Mouse (Mus musculus): ENCODE data around the gene Selplg. TPM values are rescaled to one million over a fixed set of nuclear protein-coding genes. Genes with fewer than 3 reads are reported as not detected.
"Not testable (repeated sequence)": the region's sequence is repeated elsewhere in the genome, so short reads cannot be mapped to it uniquely, and the experiment has no call there.

Gene Selplg
- polyA plus RNA-seq, 2 experiments: 4.0 to 5.4 TPM

GRCm38 (mm10) chr5:113781254-113781653 lies 51.2 kb downstream of the Selplg start:
- TF ChIP-seq POLR2A (IDR thresholded peaks at IDR 0.05; ENCODE audit: borderline replicate concordance, extremely low read depth, insufficient read depth, insufficient read length): no peak
- Histone ChIP-seq H3K4me1 (ENCODE audit: control insufficient read depth, insufficient read depth, low read length) (peaks cover 33% of the 10 kb centered on the region), H3K4me2 (replicated peaks; ENCODE audit: low read depth, low read length, severe bottlenecking) (no peak overlapping the region), H3K9me3 (ENCODE audit: control insufficient read depth, low read length) (no peaks in the 10 kb centered on the region), H3K27me3 (ENCODE audit: control insufficient read depth, insufficient read depth, low read length) (no peaks in the 10 kb centered on the region), H3K36me3 (ENCODE audit: control insufficient read depth, insufficient read depth, low read length) (peaks cover 14% of the 10 kb centered on the region), H3K4me3 (replicated peaks; ENCODE audit: low read length) (no peak overlapping the region), H3K27ac (replicated peaks; ENCODE audit: low read depth, low read length) (peak overlapping the region; percentile 61), H3K9ac (ENCODE audit: low read depth, low read length, severe bottlenecking) (peak overlapping the region; percentile 3; the same call in 1 of the 2 replicates)
- ATAC-seq (ENCODE audit: low FRiP score, low read depth) (no peak), DNase-seq (ENCODE audit: low spot score) (peak; percentile 38)
- WGBS: 42% methylated on average over 7 of the region's 7 CpGs

GRCm38 (mm10) chr5:113780763-113781162 lies 51.7 kb downstream of the Selplg start:
- Histone ChIP-seq H3K9ac (ENCODE audit: low read depth, low read length, severe bottlenecking) (peak overlapping the region; percentile 3; the same call in 1 of the 2 replicates), H3K4me3 (replicated peaks; ENCODE audit: low read length) (no peak overlapping the region), H3K9me3 (ENCODE audit: control insufficient read depth, low read length) (no peaks in the 10 kb centered on the region), H3K27me3 (ENCODE audit: control insufficient read depth, insufficient read depth, low read length) (no peaks in the 10 kb centered on the region), H3K36me3 (ENCODE audit: control insufficient read depth, insufficient read depth, low read length) (peaks cover 19% of the 10 kb centered on the region), H3K4me1 (ENCODE audit: control insufficient read depth, insufficient read depth, low read length) (peaks cover 33% of the 10 kb centered on the region), H3K27ac (replicated peaks; ENCODE audit: low read depth, low read length) (peak overlapping the region; percentile 61), H3K4me2 (replicated peaks; ENCODE audit: low read depth, low read length, severe bottlenecking) (no peak overlapping the region)
- DNase-seq (ENCODE audit: low spot score) (no peak), ATAC-seq (ENCODE audit: low FRiP score, low read depth) (no peak)
- no peak for TF ChIP-seq POLR2A (IDR thresholded peaks at IDR 0.05; ENCODE audit: borderline replicate concordance, extremely low read depth, insufficient read depth, insufficient read length)
- 73% methylated on average over 5 of the region's 5 CpGs for WGBS

- H3K4me3 ChIP-seq (replicated peaks; ENCODE audit: low read length): no peak overlapping the region
- peaks cover 33% of the 10 kb centered on the region for H3K4me1 ChIP-seq (ENCODE audit: control insufficient read depth, insufficient read depth, low read length)
- H3K36me3 ChIP-seq (ENCODE audit: control insufficient read depth, insufficient read depth, low read length): peaks cover 25% of the 10 kb centered on the region
- ATAC-seq (ENCODE audit: low FRiP score, low read depth) (no peak), DNase-seq (ENCODE audit: low spot score) (no peak)
- H3K9ac ChIP-seq (ENCODE audit: low read depth, low read length, severe bottlenecking): no peak overlapping the region
- TF ChIP-seq POLR2A (IDR thresholded peaks at IDR 0.05; ENCODE audit: borderline replicate concordance, extremely low read depth, insufficient read depth, insufficient read length): no peak
- H3K9me3 ChIP-seq (ENCODE audit: control insufficient read depth, low read length): no peaks in the 10 kb centered on the region
- no peaks in the 10 kb centered on the region for H3K27me3 ChIP-seq (ENCODE audit: control insufficient read depth, insufficient read depth, low read length)
- H3K4me2 ChIP-seq (replicated peaks; ENCODE audit: low read depth, low read length, severe bottlenecking): no peak overlapping the region
- WGBS: 94% methylated on average over 3 of the region's 3 CpGs
- peak overlapping the region; percentile 61; the same call in 1 of the 2 replicates for H3K27ac ChIP-seq (replicated peaks; ENCODE audit: low read depth, low read length)
Observed at GRCm38 (mm10) chr5:113780082-113780752, 52.2 kb downstream of the Selplg start.

- Histone ChIP-seq H3K4me2 (replicated peaks; ENCODE audit: low read depth, low read length, severe bottlenecking) (no peak overlapping the region), H3K4me1 (ENCODE audit: control insufficient read depth, insufficient read depth, low read length) (peaks cover 33% of the 10 kb centered on the region), H3K36me3 (ENCODE audit: control insufficient read depth, insufficient read depth, low read length) (peaks cover 31% of the 10 kb centered on the region), H3K9ac (ENCODE audit: low read depth, low read length, severe bottlenecking) (no peak overlapping the region), H3K27ac (replicated peaks; ENCODE audit: low read depth, low read length) (no peak overlapping the region; the same call in 1 of the 2 replicates), H3K9me3 (ENCODE audit: control insufficient read depth, low read length) (no peaks in the 10 kb centered on the region), H3K27me3 (ENCODE audit: control insufficient read depth, insufficient read depth, low read length) (no peaks in the 10 kb centered on the region), H3K4me3 (replicated peaks; ENCODE audit: low read length) (no peak overlapping the region)
- WGBS: 70% methylated on average over 5 of the region's 5 CpGs
- ATAC-seq (ENCODE audit: low FRiP score, low read depth): no peak
- TF ChIP-seq POLR2A (IDR thresholded peaks at IDR 0.05; ENCODE audit: borderline replicate concordance, extremely low read depth, insufficient read depth, insufficient read length): no peak
- no peak for DNase-seq (ENCODE audit: low spot score)
Observed at GRCm38 (mm10) chr5:113779569-113779968, 52.9 kb downstream of the Selplg start.

- H3K27me3 ChIP-seq (ENCODE audit: control insufficient read depth, insufficient read depth, low read length); H3K4me3 ChIP-seq (replicated peaks; ENCODE audit: low read length): not testable (repeated sequence)
- WGBS: 83% methylated on average over 8 of the region's 8 CpGs
Observed at GRCm38 (mm10) chr5:113777728-113778127, 54.7 kb downstream of the Selplg start.

More at GRCm38 (mm10) chr5:113777728-113778127, 54.7 kb downstream of the Selplg start:
- peaks cover 22% of the 10 kb centered on the region for H3K4me1 ChIP-seq (ENCODE audit: control insufficient read depth, insufficient read depth, low read length)
- not testable (repeated sequence) for DNase-seq (ENCODE audit: low spot score); H3K9ac ChIP-seq (ENCODE audit: low read depth, low read length, severe bottlenecking); H3K9me3 ChIP-seq (ENCODE audit: control insufficient read depth, low read length); H3K4me2 ChIP-seq (replicated peaks; ENCODE audit: low read depth, low read length, severe bottlenecking); H3K27ac ChIP-seq (replicated peaks; ENCODE audit: low read depth, low read length); ATAC-seq (ENCODE audit: low FRiP score, low read depth)
- peaks cover 36% of the 10 kb centered on the region for H3K36me3 ChIP-seq (ENCODE audit: control insufficient read depth, insufficient read depth, low read length)

All from limb, embryonic 14.5 days (tissue).